Mouse (Mus musculus) lung, postnatal 14 days (tissue): ENCODE data around the gene Col8a2.

Experiments
- DNase-seq: peaks from one replicate; pipeline ENCODE4 v3.0.0; 2021

Col8a2 gene

DNA sequence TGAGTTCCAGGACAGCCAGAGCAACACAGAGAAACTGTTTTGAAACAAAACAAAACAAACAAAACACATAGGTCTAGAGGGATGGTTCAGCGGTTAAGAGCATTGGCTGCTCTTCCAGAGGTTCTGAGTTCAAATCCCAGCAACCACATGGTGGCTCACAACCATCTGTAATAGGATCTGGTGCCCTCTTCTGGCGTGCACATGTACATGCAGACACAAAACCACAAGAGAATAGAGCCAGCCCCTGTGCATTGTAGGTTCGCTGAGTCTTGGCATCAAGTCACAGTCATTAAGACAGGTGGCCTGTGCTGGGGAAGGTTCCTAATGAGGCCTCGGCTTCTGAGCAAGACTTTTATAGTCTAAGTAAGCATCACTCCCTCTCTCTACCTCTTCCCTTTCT lies 17.3 kb downstream of the Col8a2 start:
- no peak for DNase-seq

DNA sequence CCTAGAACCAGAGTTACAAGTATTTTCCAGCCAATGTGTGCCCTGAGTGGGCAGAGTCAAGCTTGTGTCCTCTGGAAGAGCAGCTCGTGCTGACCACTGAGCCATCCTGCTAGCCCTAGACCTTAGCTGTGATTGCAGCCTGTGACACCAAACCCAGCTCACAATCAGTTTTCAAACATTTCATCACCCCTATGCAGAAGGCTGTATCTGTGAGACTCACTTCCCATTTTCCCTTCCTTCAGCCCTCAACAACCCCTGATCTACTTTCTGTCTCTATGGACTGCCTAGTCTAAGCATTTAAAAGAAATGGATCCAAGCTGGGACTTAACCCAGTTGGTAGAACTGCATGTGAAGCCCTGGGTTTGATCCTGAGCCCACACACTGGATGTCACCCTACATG lies 18.8 kb downstream of the Col8a2 start:
- no peak for DNase-seq

DNA sequence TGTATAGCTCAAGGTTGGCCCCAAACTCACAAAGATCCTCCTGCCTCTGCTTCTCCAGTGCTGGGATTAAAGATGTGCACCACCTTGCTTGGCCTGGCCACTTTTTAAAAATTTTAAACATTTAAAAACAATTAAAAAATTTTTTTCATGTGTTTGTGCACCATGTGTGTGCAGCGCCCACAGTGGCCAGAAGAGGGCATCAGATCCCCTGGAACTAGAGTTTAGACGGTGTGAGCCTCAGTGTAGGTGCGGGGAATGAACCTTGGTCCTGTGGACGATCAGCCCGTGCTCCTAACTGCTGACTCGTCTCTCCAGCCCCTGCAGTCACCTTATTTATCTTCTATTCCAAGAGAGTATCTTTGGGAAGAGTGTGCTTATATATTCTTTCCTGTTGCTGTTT lies 19.5 kb downstream of the Col8a2 start:
- no peak for DNase-seq

DNA sequence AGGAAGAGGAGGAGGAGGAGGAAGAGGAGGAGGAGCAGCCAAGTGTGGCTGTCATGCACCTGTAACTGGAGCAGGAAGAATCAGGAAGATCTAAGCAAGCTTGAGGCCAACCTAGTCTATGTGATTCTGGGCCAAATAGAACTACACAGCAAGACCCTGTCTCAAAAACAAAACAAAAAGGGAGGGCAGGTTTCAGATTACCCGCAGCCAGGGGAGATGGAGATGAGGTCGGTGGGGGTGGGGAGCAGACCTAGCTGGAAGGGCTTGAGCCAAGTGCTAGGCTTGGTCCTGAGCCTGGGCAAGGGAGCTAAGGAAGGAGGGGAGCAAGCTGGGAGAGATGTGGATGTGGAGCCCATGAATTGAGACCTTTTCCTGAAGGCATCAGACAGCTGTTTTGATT lies 20.2 kb downstream of the Col8a2 start:
- no peak for DNase-seq

DNA sequence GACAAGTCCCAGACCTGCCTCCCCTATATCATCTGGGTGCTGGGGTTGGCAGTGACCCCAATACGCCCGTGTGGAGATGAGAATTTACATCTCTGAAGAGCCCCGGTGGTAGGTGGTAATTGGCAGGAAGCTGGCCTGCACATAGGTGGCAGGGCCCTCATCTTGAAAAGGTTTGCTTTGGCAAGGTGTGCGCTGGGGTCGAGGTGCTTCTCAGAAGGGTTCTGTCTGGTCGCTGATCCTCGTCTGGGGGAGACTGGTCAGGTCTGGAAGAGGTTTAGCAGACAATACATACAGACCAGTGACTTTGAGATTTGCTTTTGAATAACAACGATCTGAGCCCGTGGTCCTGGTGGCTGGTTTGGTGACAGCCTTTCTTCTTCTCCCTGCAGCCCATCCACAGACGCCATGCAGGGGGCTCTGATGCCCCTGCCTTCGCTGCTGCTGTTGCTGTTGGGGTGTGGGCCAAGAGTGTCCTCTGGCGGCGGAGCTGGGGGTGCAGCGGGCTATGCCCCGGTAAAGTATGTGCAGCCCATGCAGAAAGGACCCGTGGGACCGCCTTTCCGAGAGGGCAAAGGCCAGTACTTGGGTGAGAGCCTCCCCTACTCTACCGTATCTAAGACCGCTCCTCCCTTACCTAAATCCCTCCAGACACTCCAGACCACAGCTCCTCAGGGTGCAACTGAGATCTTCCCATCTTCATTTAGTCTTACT lies 22.8 kb downstream of the Col8a2 start:
- peak; percentile 32 for DNase-seq

DNA sequence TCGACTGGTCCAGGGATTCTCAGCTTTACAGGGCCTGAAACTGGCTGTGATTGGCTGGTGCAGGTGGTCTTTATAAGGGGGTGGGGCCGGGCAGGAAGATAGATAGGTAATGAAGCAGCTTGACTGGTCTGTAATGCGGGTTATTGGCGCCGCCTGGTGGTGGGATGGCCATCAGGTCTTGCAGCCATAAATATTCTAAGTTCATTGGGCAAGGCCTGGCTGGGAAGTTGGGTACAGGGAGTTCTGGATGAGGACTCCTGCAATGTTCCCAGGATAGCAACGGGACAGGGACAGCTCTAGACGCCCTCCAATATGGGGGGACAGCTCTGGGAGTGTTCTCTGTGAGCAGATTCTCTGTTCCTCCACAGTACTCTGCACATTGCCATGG lies 23.3 kb downstream of the Col8a2 start:
- peak; percentile 92 for DNase-seq

DNA sequence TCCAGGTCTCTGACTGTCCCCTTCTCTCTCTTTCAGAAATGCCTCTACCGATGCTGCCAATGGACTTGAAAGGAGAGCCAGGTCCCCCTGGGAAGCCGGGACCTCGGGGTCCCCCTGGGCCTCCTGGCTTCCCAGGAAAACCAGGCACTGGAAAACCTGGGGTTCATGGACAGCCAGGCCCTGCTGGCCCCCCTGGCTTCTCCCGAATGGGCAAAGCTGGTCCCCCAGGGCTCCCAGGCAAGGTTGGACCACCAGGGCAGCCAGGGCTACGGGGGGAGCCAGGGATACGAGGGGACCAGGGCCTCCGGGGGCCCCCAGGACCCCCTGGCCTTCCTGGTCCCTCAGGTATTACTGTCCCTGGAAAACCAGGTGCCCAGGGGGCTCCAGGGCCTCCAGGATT lies 23.8 kb downstream of the Col8a2 start:
- DNase-seq, result no peak

DNA sequence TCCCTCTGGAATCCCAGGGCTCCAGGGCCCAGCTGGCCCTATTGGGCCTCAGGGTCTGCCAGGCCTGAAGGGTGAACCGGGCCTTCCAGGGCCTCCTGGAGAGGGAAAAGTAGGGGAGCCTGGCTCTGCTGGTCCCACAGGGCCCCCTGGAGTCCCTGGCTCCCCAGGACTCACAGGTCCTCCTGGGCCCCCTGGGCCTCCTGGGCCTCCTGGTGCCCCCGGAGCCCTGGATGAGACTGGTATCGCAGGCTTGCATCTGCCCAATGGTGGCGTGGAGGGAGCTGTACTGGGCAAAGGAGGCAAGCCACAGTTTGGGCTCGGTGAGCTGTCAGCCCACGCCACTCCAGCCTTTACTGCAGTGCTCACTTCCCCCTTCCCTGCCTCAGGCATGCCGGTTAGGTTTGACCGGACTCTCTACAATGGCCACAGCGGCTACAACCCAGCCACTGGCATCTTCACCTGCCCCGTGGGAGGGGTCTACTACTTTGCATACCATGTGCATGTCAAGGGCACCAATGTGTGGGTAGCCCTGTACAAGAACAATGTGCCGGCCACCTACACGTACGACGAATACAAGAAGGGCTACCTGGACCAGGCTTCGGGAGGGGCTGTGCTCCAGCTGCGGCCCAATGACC lies 25.1 kb downstream of the Col8a2 start:
- DNase-seq, result no peak

DNA sequence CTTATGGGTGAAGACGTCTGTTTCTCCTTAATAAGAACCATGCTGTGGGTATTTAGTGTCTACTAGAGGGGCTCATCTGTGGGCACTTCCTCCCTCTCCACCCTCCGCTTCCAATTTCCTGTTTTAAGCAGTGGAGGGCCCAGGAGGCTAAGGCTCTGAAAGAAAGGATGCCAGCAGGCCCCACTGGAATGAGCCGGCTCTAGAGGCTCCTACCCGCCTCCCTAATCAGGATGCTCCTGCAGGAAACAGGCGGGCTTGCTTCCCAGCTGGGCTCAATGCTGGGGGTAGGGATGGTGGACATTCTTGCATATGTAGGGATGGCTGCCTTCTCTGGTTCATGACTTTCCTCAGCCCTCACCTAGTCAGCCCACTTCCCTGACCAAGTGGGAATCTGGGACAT lies 26.6 kb downstream of the Col8a2 start:
- no peak for DNase-seq

DNA sequence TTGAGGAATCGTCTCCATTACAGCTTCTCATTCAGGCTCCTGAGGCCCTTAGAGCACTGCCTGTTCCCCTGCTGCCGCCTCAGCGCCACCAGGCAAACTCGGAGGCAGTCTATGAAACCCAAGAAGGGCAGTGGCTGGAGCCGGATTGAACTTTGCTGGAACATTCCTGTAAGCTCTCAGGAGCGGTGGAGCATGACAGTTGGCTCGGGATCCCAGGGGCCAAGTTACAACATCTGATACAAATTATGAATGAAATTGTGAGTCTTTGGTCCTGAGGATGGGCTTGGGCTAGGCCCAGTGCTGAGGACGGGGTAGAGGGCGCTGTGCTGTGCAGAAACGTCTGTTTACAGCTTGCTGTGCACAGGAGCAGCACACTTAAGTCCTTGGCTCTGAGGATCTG lies 27.8 kb downstream of the Col8a2 start:
- DNase-seq, result no peak

DNA sequence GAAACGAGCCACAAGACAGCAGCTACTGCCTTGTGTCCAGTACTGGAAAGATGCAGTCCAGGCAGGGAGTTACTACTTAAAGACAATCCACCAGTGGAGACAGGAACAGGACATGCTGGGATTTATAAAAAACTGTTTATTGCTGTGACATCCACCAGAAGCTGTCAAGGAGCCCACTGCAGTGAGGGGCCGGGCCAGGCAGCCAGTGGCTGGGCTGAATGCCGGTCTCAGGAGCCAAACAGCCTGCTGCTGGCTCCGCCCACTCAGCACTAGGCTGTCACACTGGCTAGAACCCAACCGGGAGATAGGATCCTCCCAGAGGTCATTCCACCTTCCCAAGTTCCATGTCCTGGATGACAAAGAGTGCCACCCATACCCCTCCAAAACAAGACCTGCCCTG lies 29.3 kb downstream of the Col8a2 start:
- DNase-seq, result peak; percentile 39

DNA sequence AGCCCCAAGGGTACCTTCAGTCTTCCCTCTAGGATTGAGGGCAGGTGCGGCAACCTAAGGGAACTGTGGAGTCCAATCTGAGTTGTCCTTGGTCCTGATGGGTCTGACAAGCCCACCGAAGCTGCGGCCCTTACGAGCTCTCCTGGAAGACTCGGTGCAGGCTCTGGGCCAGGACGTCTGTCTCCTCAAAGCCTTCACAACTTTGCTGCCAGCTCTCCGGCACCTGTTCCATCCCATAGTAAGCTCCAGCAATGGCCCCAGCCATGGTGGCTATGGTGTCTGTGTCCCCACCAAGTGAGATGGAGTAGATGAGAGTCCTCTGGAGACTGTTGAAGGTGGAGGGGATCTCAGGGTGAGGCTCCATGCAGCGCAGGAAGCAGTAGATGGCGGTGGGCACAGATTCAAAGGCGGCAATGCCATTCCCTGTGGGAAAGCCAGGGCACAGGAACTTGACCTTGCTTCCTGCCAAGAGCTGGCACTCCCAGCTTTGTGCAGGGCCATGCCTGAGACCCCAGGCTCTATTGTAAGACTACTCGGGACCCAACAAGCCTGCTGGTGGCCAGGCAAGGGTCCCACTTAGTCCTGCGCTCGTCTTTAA lies 29.9 kb downstream of the Col8a2 start:
- no peak for DNase-seq

DNA sequence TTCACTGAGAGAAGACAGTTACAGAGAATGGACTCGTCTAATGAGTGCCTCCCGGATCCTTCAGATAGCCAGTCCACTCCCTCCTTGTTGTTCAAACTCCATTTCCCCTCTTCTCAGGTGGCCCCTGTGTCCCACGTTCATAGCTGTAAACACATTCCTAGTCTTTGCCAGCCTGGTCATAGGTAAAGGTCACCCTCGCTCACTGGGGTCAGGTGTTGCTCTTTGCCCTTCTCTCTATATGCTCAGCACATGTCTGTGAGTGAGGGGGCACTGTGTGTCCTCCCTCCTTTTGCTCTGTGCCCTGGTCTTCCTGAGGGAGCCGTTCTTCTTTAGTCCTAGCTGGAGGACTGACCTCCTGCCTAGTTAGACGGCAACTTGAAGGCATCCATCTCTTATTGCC lies 33.2 kb downstream of the Col8a2 start:
- no peak for DNase-seq

DNA sequence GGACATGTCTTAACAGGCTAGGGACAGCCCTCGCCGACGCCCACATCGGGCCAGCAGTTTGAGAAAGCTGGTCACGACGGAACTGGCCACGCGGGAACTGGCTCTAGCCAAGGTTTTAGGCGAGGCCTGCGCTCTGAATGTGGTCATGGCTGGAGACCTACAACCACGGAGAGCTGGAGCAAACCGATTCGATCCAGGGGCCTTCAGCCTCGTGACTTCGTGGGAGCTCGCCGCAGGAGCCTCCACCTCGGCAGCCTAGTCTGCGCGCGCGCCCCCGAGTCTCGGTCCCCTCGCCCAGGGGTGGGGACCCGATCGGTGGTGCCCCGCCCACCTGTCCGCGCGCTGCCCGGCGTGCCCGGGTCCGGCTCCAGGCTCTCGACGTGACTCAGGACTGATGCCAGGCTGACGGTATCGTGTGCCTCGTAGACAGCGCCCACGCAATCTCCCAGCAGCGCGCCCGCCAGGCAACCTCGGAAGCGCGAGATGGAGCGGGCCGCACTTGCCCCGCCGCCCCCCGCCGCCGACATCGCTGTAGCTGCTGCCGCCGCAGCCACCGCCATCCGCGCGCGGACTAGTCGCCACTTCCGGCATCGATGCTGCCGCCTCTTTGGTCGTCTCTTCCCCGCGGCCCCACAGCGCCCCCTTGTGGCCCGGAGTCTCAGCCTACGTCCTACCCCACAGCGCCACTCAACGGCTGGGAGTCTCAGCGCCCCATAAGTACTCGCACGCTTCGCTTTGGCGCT lies 34.7 kb downstream of the Col8a2 start, which contains the start of gene Adprhl2:
Gene Adprhl2, minus strand, starts transcription at position 593 of the 743 bp plus-strand sequence.
- peak; percentile 100 for DNase-seq

DNA sequence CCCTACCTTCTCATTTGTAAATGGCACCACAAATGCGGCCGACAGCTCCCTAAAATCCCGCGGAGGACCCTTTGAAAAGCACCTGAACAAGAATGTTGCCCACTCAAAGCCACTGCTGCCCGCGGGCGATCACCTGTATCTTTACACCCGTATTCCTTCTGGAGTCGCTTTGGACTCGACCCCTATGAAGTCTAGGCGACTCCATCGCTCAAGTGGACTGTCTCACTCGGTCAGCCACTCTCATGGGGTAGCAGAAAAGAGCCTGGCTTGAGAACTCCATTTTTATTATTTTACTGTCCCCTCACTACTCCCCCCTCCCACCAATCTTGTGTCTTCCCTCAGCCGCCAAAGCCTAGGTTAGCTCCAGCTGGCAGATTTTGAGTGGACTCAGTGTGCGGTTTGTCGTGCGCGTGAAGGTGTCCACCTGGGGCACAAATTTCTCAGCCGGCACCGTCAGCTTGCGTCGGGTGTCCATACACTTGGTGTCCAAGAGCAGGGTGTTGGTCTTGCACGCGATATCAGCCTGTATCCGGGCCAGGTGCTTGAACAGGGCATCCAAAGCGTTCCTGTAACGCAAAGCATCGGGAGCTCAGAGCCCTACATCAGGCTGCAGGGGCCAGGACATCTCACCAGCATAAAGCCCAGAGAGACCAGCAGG lies 35.4 kb downstream of the Col8a2 start:
- DNase-seq, result no peak

DNA sequence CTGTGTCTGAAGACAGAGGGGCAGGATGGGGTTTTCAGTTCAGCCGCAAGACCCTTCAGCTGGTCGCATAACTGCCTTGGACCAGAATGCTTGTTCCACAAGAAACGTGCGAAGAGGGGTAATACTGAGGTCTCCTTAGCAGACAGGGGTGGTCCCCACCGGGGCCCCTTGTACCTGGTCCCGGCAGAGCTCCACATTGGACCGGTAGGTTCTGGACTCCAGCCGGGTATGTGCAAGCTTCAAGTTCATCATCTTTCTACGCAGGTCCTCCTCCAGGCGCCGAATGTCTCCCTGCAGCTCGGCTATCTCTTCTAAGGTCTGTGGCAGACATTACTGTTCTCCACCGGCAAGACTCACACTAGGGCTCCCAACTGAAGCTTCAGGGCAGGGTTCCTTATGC lies 36.1 kb downstream of the Col8a2 start:
- no peak for DNase-seq

DNA sequence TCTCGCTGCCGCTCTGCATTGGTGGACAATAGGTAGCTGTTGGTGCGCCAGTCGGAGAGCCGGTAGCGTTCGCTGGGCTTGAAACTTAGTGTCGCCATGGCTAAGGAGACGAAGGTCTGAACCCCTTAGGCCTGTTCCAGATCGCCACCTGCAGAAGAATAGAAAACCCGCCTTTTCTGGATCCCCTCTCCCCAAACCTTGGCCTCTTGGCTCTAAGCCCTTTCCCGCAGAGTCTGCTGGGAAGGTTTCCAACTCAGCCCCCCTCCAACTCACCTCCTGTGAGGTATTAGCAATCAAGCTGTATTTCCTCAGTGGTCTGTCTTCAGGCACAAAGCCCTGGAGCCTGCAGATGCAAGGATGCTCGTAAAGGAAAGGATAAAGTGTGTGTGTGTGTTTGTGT lies 38.3 kb downstream of the Col8a2 start:
- no peak for DNase-seq

DNA sequence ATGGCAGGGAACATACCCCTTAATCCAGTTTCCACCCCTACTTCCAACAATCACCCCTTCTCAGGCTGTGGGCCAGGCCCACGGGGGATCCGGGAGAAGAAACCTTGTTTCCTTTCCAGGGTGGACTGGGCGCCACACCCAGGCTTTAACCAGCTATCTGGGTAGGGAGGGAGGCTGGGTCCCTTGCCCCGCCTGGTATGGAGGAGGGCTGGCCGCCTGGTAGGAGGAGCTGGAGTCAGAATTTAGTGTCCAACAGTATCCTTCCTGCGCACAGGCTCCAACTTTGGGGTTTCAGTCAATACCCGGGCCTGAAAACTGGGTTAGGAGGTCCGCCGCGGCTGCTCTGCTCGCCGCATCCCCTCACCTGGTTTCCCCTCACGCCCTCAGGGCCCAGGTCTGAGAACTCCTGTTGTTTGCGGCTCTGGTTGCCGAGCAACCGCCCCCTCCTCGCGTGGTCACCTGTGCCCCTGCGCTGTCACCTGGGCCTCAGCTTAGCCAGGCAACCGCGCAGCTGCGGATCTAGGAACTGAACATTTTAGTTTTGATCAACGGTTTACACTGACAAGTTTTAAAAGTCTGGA lies 38.8 kb downstream of the Col8a2 start, which contains the start of gene Tekt2:
Gene Tekt2, minus strand, starts transcription at position 408 of the 581 bp plus-strand sequence.
- no peak for DNase-seq

DNA sequence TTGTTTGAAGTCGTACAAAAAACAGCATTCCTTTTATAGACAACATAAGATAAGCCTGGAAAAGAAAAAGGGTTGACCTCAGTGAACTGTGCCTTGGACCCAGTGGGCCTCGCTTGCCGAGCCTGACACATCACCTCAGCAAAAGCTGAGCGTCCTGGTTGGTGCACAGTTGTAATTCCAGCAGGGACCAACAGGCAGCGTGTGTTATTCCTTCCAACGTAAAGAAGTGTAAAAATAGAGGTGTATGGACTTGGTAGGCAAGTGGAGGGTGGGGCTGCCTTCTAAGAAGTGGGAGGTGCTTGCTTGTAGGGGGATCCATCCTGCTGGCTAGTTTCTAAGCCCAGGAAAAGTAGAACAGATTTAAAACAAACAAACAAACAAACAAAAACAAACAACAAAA lies 39.4 kb downstream of the Col8a2 start:
- DNase-seq, result no peak

DNA sequence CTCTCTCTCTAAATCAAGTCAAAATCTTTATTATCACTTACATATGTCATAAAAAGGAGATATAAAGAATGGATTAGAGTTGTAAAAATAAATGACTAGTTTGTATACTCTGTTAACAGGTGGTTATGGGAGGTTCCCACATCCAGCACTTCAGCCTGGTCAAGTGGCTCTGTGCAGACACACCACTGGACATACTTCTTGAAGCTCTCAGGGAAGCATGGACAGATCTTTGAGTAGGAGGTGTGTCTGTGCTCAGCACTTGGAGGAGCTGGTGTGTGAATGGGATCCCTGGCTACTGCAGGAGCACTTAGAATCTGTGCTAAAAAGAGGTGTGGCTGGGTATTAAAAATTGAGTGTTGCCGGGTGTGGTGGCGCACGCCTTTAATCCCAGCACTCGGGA lies 43.7 kb downstream of the Col8a2 start:
- DNase-seq, result no peak

DNA sequence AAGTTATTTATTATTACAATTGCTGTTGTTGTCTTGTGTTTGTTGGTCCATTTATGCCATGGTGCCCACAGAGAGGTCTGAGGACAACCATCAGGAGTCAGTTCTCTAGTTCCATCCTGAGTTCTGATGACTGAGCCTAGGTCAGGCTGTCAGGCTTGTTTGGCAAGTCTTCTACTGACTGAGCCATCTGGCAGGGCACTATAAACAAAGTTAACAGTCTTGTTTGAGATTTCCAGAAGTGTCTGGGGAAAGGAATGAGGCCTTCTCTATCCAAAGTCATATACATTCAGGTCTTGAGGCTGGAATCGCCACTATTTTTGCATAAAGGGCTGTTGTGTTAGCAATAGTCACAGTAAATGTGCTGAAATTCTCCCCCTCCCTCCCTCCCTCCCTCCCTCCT lies 45.2 kb downstream of the Col8a2 start:
- DNase-seq, result no peak

DNA sequence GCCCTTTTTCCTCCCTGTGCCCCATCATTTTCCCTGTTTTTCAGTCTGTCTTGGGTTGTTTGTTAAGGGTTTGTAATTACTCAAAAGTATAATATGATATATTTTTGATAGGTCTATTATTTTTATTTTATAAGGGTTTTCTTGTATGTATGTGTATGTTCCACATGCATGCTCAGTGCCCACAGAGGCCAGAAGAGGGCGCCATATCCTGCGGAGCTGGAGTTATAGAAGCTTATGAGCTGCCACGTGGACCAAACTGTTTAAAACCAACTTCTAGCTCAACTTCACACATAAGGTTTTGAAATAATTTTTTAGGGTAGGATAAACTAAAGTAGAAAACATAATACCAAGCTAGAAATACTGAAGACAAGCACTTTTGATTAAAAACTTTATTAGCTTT lies 45.8 kb downstream of the Col8a2 start:
- no peak for DNase-seq

DNA sequence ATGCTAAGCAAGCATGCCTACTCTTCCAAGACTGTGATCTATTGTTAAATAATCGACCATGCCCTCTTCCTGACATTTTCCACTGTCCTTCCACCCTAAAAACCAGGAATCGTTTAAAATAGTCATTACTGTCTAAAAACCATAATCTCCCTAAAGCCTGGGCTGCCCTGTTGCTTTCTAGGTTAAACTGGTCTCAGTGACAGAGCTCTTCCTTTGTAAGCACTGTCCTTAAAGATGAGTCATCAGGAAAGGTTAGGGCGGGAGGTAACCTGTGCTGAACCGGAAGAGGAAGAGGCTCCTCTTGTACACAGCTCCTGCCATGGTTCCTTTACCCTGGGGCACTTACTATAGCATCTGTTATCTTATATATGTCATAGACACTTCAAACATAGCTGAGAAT lies 52.9 kb downstream of the Col8a2 start:
- no peak for DNase-seq
